Mouse (Mus musculus) C3H10T1/2 (cell line): ENCODE measurements around the gene Fam184a. TPM values are rescaled to one million over a fixed set of nuclear protein-coding genes. Genes with fewer than 3 reads are reported as not detected.

ENCODE experiments used
- polyA plus RNA-seq, 2 experiments: library from polyadenylated mRNA; unstranded; fragments of >200 nt; fragmentation: generic; extraction: Trizol; gene quantifications; one replicate each; pipeline ENCODE4 v1.2.1; 2012; ENCODE audit warnings: missing spikeins in 2 of 2

Gene Fam184a
- polyA plus RNA-seq = not detected

DNA sequence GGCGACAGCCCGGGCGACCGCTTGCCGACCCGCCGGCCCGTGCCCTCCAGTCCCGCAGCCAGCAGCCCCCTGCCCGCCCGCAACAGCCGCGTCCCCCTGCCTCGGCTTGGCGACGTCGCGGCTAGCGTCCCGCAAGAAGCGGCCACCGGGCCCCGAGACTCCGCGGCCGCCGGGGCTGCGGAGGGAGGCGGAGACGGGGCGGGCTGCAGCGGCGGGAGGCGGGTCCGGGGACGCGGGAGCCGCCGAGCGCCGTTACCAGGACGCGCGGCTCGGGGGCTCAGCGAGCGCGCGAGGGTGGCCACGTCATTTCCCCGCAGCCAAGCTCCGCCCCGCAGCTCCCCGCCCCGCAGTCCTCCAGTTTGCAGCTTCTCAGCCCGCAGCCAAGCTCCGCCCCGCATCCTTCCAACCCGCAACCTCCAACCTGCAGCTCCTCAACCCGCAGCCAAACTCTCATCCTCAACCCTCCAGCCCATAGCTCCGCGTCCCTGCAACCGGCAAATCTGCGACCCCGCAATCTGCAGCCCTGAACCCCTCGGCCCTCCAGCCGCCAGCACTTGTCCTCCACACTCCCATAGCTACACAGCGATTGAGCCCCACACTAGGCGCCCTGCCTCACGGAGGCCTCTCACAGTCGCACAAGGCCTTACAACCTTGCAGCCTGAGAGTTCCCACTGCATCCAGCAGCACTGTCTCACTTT, at the start of gene Fam184a:
Fam184a (minus strand) TSS at position 169 of the 698 bp plus-strand sequence.

DNA sequence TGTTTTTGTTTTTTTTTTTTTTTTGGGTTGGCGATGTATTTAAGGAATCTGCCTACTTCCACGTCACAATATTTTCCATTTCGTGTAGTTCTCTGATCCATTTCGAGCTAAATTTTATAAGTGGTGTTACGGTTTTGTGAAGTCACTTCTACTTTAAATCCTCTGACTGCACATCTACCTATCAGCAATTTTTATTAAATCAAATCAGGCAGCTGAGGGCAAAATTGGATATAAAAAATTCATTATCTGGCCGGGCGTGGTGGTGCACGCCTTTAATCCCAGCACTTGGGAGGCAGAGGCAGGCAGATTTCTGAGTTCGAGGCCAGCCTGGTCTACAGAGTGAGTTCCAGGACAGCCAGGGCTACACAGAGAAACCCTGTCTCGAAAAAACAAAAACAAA, 120.6 kb downstream of the Fam184a start, which contains the start of gene Mcm9:
Mcm9 (minus strand) TSS at position 101 of the 400 bp plus-strand sequence.

DNA sequence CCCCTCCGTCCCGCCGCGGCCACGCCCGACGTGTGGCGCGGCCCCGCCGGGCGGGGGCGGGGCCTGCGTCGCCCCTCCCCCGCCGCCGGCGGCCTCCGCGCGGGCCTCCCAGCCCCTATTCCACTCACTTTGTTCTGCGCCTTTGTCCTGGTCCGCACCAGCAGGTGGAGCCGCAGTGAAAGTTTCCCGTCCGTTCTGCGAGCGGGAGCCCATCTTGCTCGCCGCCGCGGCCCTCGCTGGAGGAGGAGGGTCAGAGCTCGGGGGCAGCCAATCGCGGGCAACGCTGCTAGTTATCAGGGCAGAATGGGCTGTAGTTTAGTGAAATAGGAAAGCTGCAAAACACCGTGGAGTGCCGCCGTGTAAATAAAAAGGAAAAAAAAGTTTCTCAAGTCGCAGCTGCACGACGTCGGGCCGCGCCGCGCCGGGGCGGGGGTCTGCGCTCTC, 154.2 kb downstream of the Fam184a start, which contains the start of gene Asf1a:
Asf1a (plus strand) TSS at position 81 of the 444 bp plus-strand sequence.

Other genes starting within 250 kb of the Fam184a start
- gene Asf1a, start 154.4 kb downstream of the Fam184a start, polyA plus RNA-seq = 10 to 100 TPM in 1 of 2 experiments, 1 to 10 TPM in 1; 3.4 to 16.1 TPM
- 1 to 10 TPM; 1.3 to 5.3 TPM for gene Mcm9, start 120.7 kb downstream of the Fam184a start, polyA plus RNA-seq